Mouse (Mus musculus) midbrain, postnatal 0 days (tissue): ENCODE measurements at regions not wholly inside any gene's neighbourhood (a gene's known extent, or its start where the extent isn't known, plus 50 kb on each side); places are given as distances from the start of the nearest gene placed in this dataset.

Experiments used
- ATAC-seq: fragments of 200-750 bp; cut with Nextera tagmentation; 2 replicates; pipeline ENCODE4 v1.8.0; 2017; ENCODE audit warnings: moderate number of reproducible peaks, mild to moderate bottlenecking, moderate TSS enrichment, moderate library complexity; ENCODE audit not compliant: low FRiP score
- DNase-seq: peaks from one replicate; pipeline ENCODE4 v3.0.0-alpha.2; 2015; ENCODE audit warnings: low spot score
- H3K27ac ChIP-seq: fragments of 300-500 bp; sonication (generic); 2 replicates; pipeline ENCODE4 v1.5.1; 2014; ENCODE audit warnings: low read depth, mild to moderate bottlenecking, low read length, mixed read lengths
- H3K27me3 ChIP-seq: fragments of 300-500 bp; sonication (generic); 2 replicates; pipeline ENCODE4 v1.6.1; 2014; ENCODE audit warnings: low read length, control low read depth, mixed read lengths; ENCODE audit not compliant: insufficient read depth
- H3K36me3 ChIP-seq: fragments of 300-500 bp; sonication (generic); 2 replicates; pipeline ENCODE4 v1.6.1; 2014; ENCODE audit warnings: low read length, control low read depth, mixed read lengths; ENCODE audit not compliant: insufficient read depth
- H3K4me1 ChIP-seq: fragments of 300-500 bp; sonication (generic); 2 replicates; pipeline ENCODE4 v1.6.1; 2014; ENCODE audit warnings: mild to moderate bottlenecking, control low read depth, antibody characterized with exemption, low read length, mixed read lengths; ENCODE audit not compliant: insufficient read depth
- H3K4me2 ChIP-seq: fragments of 300-500 bp; sonication (generic); 2 replicates; pipeline ENCODE4 v1.6.1; 2014; ENCODE audit warnings: low read depth, mild to moderate bottlenecking, low read length, mixed read lengths; ENCODE audit not compliant: poor library complexity, severe bottlenecking
- H3K4me3 ChIP-seq: fragments of 300-500 bp; sonication (generic); 2 replicates; pipeline ENCODE4 v1.5.1; 2014; ENCODE audit warnings: low read depth, mild to moderate bottlenecking, low read length, moderate library complexity
- H3K9ac ChIP-seq: fragments of 300-500 bp; sonication (generic); replicated peaks from 2 replicates; pipeline ENCODE4 v1.6.1; 2014; ENCODE audit warnings: mild to moderate bottlenecking, low read length, moderate library complexity, mixed read lengths; ENCODE audit not compliant: poor library complexity, severe bottlenecking
- H3K9me3 ChIP-seq: fragments of 300-500 bp; sonication (generic); 2 replicates; pipeline ENCODE4 v1.6.1; 2016; ENCODE audit warnings: low read length, control low read depth
- CTCF ChIP-seq: IDR thresholded peaks from 2 replicates; pipeline ENCODE4 v1.5.1; 2016; ENCODE audit warnings: antibody characterized with exemption, mild to moderate bottlenecking
- whole genome bisulfite sequencing: fragments of 180-500 bp; shearing (Covaris S2); extraction: QIAGEN DNeasy Blood & Tissue Kit; methylation state at CpG from one replicate; pipeline ENCODE4 v1.1.7; 2014; 5-methylcytosine and 5-hydroxymethylcytosine counted together

DNA sequence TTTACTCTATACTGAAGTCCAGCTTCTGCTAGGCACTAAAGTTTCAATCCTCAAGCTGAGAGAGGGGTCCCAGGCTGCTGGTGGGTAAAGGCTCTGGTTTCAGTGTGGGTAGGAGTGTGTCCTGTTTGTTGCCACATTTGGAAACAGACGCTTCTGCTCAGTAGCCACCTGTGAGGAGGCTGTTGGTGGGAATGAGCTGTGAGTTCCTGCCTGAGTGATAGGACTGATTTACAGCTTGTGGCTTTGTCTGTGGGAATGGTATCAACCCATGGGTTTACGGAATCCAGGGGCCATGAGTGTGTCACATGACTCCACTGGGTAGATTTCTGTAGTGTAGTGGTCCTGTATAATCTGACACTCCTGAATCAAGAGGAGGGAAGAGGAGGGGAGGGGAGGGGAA, 86.5 kb upstream of the Adam6b start:
- Histone ChIP-seq H3K4me1 (no peaks in the 10 kb centered on the region), H3K4me3 (no peak overlapping the region), H3K9ac (no peak overlapping the region), H3K27ac (no peak overlapping the region), H3K27me3 (no peaks in the 10 kb centered on the region), H3K36me3 (no peaks in the 10 kb centered on the region), H3K9me3 (peaks cover 23% of the 10 kb centered on the region; the same call in 1 of the 2 replicates), H3K4me2 (no peak overlapping the region)
- ATAC-seq, result no peak
- WGBS, result 84% methylated on average over 2 of the region's 2 CpGs
- no peak for TF ChIP-seq CTCF
- no peak for DNase-seq

DNA sequence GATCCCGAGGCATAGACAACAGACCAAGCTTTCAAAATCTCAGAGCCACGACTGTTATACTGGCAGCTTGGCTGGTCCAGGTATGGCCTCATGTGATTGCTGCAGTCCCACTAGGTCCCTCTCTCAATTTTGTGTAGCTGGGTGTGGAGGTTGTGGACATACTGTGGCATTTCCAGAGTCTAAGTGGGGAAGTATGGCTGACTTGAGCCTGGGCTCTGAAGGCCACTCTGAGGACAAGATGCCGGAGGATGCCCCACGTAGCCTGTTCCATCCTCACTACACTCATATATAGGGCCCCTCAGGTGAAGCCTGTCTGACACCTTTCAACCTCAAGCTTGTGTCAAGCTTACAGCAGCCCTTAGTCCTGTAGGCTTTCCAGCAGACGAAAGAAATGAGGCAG, 78.2 kb upstream of the Adam6b start:
- Histone ChIP-seq H3K36me3 (no peaks in the 10 kb centered on the region), H3K9me3 (0 out of 2 replicates have a peak, but pooled peaks cover 15% of the 10 kb centered on the region), H3K27me3 (no peaks in the 10 kb centered on the region), H3K9ac (no peak overlapping the region), H3K27ac (no peak overlapping the region), H3K4me2 (no peak overlapping the region), H3K4me1 (no peaks in the 10 kb centered on the region), H3K4me3 (no peak overlapping the region)
- DNase-seq, result no peak
- whole genome bisulfite sequencing, result 82% methylated on average over 5 of the region's 5 CpGs
- ATAC-seq, result no peak
- TF ChIP-seq CTCF, result no peak

DNA sequence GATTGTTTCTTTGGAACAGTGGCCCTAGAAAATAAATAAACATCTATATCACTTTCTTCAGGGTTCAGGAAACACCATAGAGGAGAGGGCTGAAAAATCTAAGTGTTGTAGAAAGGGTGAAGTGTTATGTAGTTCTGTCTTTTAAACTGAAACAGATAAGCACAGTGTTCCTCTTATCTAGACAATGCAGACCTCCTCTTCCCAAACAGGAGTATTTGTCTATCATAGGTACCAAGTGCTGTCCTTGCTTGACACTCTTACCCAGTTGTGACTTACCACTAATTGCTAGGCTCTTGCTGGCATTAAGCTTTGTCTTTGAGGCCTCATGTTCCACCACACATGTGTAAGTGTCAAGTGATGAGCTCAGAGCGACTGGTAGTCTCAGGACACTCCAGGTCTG, 75.3 kb upstream of the Adam6b start:
- DNase-seq, result no peak
- WGBS, result 61% methylated on average over 1 of the region's 1 CpGs
- Histone ChIP-seq H3K27ac (no peak overlapping the region), H3K4me2 (no peak overlapping the region), H3K4me3 (no peak overlapping the region), H3K27me3 (no peaks in the 10 kb centered on the region), H3K36me3 (no peaks in the 10 kb centered on the region), H3K9me3 (peaks cover 10% of the 10 kb centered on the region; the same call in 1 of the 2 replicates), H3K4me1 (no peaks in the 10 kb centered on the region), H3K9ac (no peak overlapping the region)
- no peak for TF ChIP-seq CTCF
- ATAC-seq, result no peak

DNA sequence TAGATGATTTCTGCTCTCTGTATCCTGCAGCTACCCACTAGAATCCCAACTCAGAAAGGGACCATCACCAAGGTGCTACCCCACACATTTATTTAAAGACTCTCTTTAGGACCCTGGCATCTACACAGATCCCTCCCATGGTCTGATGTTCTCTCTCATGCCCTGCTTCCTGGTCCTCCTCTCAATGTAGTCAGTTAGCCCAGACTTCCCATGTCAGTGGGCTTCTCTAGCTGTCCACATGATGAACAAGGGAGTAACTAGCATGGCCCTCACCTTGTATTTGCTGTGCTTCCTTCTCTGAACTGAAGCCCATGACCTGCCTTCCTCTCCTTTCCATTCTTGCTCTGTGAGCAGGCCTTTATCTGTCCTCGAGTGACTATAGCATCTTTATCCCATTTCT, 71.8 kb upstream of the Adam6b start:
- Histone ChIP-seq H3K36me3 (no peaks in the 10 kb centered on the region), H3K4me1 (no peaks in the 10 kb centered on the region), H3K9ac (no peak overlapping the region), H3K4me3 (no peak overlapping the region), H3K27me3 (no peaks in the 10 kb centered on the region), H3K9me3 (peaks cover 15% of the 10 kb centered on the region), H3K4me2 (no peak overlapping the region), H3K27ac (no peak overlapping the region)
- no peak for ATAC-seq
- DNase-seq, result no peak
- 59% methylated on average over 1 of the region's 1 CpGs for WGBS
- no peak for TF ChIP-seq CTCF

DNA sequence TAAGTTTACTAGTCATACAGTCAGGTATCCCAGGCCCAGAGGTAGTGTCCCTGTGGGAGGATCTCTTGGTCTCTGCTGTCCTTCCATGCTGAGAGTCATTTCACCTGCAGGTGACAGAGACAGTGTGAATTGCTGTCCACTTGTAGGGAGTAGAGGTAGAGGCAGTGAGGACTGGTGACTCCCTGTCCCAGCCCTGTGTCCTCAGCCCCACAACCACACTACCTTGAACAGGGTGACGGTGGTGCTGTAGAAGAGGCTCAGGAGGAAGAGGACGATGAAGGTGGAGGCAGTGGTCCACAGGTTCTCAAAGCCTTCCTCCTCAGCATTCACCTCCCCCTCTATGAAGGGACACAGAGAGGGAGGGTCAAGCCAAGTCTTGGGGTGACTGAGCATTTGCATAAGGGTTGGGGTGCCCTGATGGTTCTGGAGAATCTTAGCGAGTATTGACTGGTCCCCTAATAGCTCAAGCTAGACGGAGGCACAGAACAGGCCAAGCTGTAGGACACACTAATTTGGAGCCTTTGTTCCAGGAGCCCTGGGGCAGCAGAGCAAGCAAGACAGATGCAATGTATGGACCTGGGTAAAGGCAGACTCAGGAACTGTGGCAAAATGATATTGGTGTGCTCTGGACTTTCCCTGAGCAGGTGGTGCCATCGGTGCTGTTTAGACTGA, 70.4 kb upstream of the Adam6b start:
- Histone ChIP-seq H3K27me3 (no peaks in the 10 kb centered on the region), H3K9me3 (peaks cover 10% of the 10 kb centered on the region), H3K4me1 (no peaks in the 10 kb centered on the region), H3K36me3 (no peaks in the 10 kb centered on the region), H3K9ac (no peak overlapping the region), H3K4me3 (no peak overlapping the region), H3K27ac (no peak overlapping the region), H3K4me2 (no peak overlapping the region)
- 84% methylated on average over 5 of the region's 5 CpGs for WGBS
- no peak for TF ChIP-seq CTCF
- DNase-seq (no peak), ATAC-seq (no peak)

DNA sequence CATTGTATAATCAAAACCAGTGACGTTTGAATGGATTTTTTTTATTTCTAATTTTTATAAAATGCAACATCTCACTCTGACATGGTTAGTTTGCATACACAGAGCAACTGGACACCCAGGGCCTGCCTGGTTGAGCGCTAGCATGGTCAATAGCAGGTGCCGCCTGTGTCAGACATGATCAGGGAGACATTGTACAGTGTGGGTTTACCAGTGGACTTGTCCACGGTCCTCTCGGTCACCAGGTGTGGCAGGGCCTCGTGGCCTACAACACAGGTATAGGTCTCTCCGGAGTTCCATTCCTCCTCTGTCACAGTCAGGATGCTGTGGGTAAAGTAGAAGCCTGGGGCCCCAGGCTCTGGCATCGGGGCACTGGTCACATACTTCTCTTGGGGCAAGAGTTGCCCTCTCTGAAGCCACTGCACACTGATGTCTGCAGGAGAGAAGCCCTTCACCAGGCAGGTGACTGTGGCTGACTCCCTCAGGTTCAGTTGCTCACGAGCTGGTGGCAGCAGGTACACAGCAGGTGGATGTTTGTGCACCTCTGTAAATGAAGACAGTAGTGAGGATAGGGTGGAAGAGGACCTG, 68.5 kb upstream of the Adam6b start:
- H3K9me3 ChIP-seq, result peaks cover 10% of the 10 kb centered on the region
- no peak overlapping the region for H3K9ac ChIP-seq
- H3K27me3 ChIP-seq, result no peaks in the 10 kb centered on the region
- no peak overlapping the region for H3K4me3 ChIP-seq
- WGBS, result 81% methylated on average over 9 of the region's 9 CpGs
- H3K4me1 ChIP-seq, result no peaks in the 10 kb centered on the region
- DNase-seq (no peak), ATAC-seq (no peak)
- no peak overlapping the region for H3K4me2 ChIP-seq
- H3K36me3 ChIP-seq, result no peaks in the 10 kb centered on the region
- H3K27ac ChIP-seq, result no peak overlapping the region
- TF ChIP-seq CTCF, result no peak
